Mouse (Mus musculus) hindbrain, embryonic 12.5 days (tissue): ENCODE data around the gene Ano6. TPM values are rescaled to one million over a fixed set of nuclear protein-coding genes. Genes with fewer than 3 reads are reported as not detected.

Source experiments
- ATAC-seq: fragments of 200-750 bp; cut with Nextera tagmentation; 2 replicates; pipeline ENCODE4 v1.8.0; 2017; ENCODE audit warnings: moderate TSS enrichment; ENCODE audit not compliant: low FRiP score
- H3K27ac ChIP-seq: fragments of 300-500 bp; sonication (generic); 2 replicates; pipeline ENCODE4 v1.5.1; 2016; ENCODE audit warnings: mild to moderate bottlenecking
- H3K27me3 ChIP-seq: fragments of 300-500 bp; sonication (generic); 2 replicates; pipeline ENCODE4 v1.6.1; 2016; ENCODE audit warnings: mild to moderate bottlenecking
- H3K36me3 ChIP-seq: fragments of 300-500 bp; sonication (generic); 2 replicates; pipeline ENCODE4 v1.6.1; 2016; ENCODE audit warnings: mild to moderate bottlenecking
- H3K4me1 ChIP-seq: fragments of 300-500 bp; sonication (generic); 2 replicates; pipeline ENCODE4 v1.6.1; 2016
- H3K4me2 ChIP-seq: fragments of 300-500 bp; sonication (generic); replicated peaks from 2 replicates; pipeline ENCODE4 v1.6.1; 2016; ENCODE audit warnings: mild to moderate bottlenecking
- H3K4me3 ChIP-seq: fragments of 300-500 bp; sonication (generic); 2 replicates; pipeline ENCODE4 v1.5.1; 2016; ENCODE audit warnings: mild to moderate bottlenecking
- H3K9ac ChIP-seq: fragments of 300-500 bp; sonication (generic); 2 replicates; pipeline ENCODE4 v1.6.1; 2016; ENCODE audit warnings: mild to moderate bottlenecking, moderate library complexity
- H3K9me3 ChIP-seq: fragments of 300-500 bp; sonication (generic); replicated peaks from 2 replicates; pipeline ENCODE4 v1.6.1; 2016; ENCODE audit warnings: mild to moderate bottlenecking
- WGBS: fragments of 180-500 bp; shearing (Covaris S2); methylation state at CpG from one replicate; pipeline ENCODE4 v1.1.7; 2016; 5-methylcytosine and 5-hydroxymethylcytosine counted together
- polyA plus RNA-seq: library from polyadenylated mRNA; unstranded; fragments of >200 nt; fragmentation: Nextera tagmentation; extraction: Ambion mirVana; gene quantifications from 2 replicates; pipeline ENCODE4 v1.2.1, GENCODE M21; 2016

Ano6 gene
- polyA plus RNA-seq, 1 experiment from 2014 or later = 40.7 TPM

DNA sequence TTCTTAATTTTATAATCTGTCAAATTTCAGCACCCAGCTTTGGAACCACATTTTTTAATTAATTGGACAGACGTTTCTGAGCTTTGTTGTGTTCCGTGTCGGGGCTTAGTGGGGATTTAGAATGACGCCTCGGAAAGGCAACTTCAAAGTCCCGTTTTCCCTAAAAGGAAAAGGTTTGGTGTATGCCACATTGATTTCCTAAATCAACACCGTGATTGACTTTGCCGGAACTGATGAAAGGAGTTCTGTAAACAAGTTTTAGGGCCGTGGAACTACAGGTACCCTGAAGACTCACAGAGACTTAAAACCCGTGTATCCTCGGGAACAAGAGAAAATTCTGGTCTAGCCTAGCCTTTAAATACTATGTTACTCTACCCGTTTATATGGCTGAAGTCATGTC, 107.0 kb downstream of the Ano6 start:
- H3K4me1 ChIP-seq = peaks cover 2% of the 10 kb centered on the region; the same call in 1 of the 2 replicates
- H3K4me2 ChIP-seq = no peak overlapping the region
- H3K9ac ChIP-seq = no peak overlapping the region
- no peaks in the 10 kb centered on the region for H3K9me3 ChIP-seq
- peaks cover 12% of the 10 kb centered on the region for H3K36me3 ChIP-seq
- no peaks in the 10 kb centered on the region for H3K27me3 ChIP-seq
- ATAC-seq = no peak
- no peak overlapping the region for H3K27ac ChIP-seq
- 88% methylated on average over 12 of the region's 12 CpGs for WGBS
- H3K4me3 ChIP-seq = no peak overlapping the region

DNA sequence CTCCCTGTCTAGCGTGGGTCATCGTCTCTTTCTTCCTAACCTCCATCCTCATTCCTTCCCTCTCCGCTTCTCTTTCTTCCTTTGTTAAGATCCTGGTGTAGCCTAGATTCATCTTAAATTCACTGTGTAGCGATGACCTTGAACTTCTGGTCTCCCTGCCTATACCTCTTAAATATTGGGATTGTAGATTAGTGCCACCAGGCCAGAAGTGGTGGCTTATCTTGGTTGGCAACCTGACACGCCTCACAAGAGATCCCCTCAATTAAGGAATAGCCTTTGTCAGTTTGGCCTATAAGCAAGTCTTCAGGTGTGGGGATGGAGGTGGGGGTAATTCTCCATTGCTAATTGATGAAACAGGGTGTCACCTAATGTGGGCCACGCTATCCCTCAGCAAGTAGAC, 107.8 kb downstream of the Ano6 start:
- no peaks in the 10 kb centered on the region for H3K27me3 ChIP-seq
- no peaks in the 10 kb centered on the region for H3K9me3 ChIP-seq
- H3K4me3 ChIP-seq = no peak overlapping the region
- 92% methylated on average over 6 of the region's 6 CpGs for WGBS
- H3K9ac ChIP-seq = no peak overlapping the region
- no peak for ATAC-seq
- H3K4me2 ChIP-seq = no peak overlapping the region
- peaks cover 2% of the 10 kb centered on the region; the same call in 1 of the 2 replicates for H3K4me1 ChIP-seq
- peaks cover 12% of the 10 kb centered on the region for H3K36me3 ChIP-seq
- no peak overlapping the region for H3K27ac ChIP-seq

DNA sequence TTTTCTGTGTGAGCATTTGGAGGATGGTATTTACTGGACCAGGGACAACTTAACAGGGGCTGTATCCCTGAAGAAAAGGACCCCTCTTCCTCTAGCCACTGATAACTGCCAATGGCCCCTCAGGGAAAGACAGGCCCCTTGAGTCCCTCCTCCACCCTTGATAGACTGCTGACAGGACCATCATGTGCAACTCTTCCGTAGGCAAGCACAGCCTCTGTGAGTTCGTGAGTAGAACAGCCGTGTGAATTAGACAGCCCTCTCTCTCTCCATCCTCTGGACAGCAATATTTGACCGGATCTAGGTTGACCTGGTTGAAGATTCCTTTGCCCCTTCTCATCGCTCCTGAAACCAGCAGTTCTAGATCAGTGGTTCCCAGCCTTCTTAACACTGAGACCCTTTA, 111.8 kb downstream of the Ano6 start:
- Histone ChIP-seq H3K9me3 (no peaks in the 10 kb centered on the region), H3K4me1 (0 out of 2 replicates have a peak, but pooled peaks cover 7% of the 10 kb centered on the region), H3K4me2 (no peak overlapping the region), H3K36me3 (no peaks in the 10 kb centered on the region), H3K27ac (no peak overlapping the region), H3K9ac (no peak overlapping the region), H3K4me3 (no peak overlapping the region), H3K27me3 (no peaks in the 10 kb centered on the region)
- 94% methylated on average over 5 of the region's 5 CpGs for WGBS
- no peak for ATAC-seq

DNA sequence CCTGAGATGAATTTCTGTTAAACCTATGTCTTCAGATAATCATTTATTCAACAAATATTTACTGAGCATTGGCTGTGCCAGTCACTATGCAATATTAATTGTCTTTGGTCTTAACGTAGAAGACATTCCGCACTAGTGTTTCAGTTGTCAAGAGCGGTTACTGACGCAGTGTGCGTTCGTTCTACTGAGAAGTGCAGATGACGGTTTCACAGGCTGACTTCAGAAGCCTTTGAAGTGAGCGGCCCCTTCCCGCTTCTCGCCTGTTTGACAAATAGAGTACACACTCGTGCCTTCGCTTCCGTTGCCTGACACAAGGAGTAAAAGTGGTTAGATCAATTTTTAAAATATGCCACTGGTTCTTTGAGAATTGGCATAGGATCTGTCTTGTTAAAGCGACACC, 113.6 kb downstream of the Ano6 start:
- ATAC-seq = no peak
- H3K9ac ChIP-seq = no peak overlapping the region
- no peaks in the 10 kb centered on the region for H3K27me3 ChIP-seq
- no peaks in the 10 kb centered on the region for H3K9me3 ChIP-seq
- 75% methylated on average over 14 of the region's 14 CpGs for WGBS
- H3K4me3 ChIP-seq = no peak overlapping the region
- 0 out of 2 replicates have a peak, but pooled peaks cover 7% of the 10 kb centered on the region for H3K4me1 ChIP-seq
- no peaks in the 10 kb centered on the region for H3K36me3 ChIP-seq
- H3K27ac ChIP-seq = no peak overlapping the region
- no peak overlapping the region for H3K4me2 ChIP-seq

DNA sequence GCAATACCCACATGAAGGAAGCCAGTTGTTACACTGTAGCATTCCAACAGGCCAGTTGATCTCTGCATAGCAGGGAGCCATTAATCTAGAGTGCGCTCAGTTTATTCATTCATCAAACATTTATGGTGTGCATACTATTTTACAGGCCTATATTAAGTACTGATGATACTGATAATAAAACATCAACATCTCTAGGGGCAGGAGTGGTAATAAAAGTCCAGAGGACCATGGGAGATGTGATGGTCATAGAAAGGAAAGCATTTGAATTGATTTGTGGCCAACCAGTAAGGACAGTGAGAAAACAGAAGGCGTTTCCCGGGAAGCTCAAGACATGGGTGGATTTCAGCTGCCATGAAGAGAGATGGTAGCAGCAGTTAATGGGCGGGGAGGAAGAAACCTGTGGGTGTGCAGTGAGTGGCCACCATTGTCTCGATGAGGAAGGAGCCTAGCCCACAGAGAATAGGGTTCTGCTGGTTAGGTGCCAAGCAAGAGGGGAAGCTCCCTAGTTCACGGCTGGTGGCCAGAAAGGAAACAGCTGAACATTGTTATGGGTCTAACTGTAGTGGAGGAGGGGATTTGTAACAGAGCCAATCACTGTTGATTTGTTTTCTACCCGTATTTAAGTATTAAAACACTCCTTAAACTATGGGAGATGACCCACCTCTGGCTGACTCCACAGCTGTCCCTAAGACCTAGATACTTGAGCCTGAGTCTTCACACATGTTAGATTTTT, 115.5 kb downstream of the Ano6 start:
- H3K9me3 ChIP-seq = no peaks in the 10 kb centered on the region
- no peak overlapping the region for H3K4me2 ChIP-seq
- H3K27ac ChIP-seq = no peak overlapping the region
- no peaks in the 10 kb centered on the region for H3K36me3 ChIP-seq
- no peaks in the 10 kb centered on the region for H3K27me3 ChIP-seq
- no peak overlapping the region for H3K9ac ChIP-seq
- WGBS = 85% methylated on average over 7 of the region's 7 CpGs
- no peak for ATAC-seq
- 0 out of 2 replicates have a peak, but pooled peaks cover 7% of the 10 kb centered on the region for H3K4me1 ChIP-seq
- H3K4me3 ChIP-seq = no peak overlapping the region

DNA sequence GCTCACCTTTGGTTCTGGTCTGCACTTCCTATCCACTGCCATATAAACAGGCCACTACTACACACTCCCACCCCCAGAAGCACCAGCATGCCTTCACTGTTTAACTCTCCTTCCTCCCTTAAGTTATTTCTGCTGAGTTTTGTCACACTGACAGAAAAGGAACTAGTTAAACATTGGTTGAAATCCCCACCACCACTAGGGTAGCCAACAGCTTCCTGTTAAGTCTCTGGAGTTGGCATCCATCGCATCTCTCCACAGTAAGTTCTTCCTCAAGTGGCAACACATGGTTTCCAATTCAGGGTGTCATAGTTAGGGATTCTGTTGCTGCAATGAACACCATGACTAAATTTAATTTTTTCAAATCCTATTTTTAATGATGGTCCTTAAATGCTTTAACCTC, 116.2 kb downstream of the Ano6 start:
- no peaks in the 10 kb centered on the region for H3K36me3 ChIP-seq
- ATAC-seq = no peak

DNA sequence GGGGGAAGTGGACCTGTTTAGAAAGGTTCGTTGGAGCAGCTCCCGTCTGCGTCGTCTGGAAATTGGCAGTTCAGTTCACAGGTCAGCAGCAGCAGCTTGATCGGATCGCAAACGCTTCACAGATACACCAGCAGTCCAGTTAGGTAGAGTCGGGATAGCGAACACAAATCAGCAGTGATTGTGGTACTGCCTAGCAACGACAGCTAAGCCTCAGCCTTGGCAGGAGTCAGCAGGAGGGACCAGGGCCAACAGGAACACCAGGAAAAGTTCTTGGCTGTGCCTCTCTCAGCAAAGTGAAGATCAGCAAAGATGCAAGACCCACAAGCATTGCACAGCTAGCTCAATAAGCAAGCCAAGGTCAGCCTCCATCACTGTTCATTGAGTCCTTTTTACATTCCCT, 116.7 kb downstream of the Ano6 start:
- Histone ChIP-seq H3K36me3 (no peaks in the 10 kb centered on the region), H3K27me3 (no peaks in the 10 kb centered on the region), H3K9ac (no peak overlapping the region), H3K4me2 (no peak overlapping the region), H3K4me1 (0 out of 2 replicates have a peak, but pooled peaks cover 7% of the 10 kb centered on the region), H3K4me3 (no peak overlapping the region), H3K27ac (no peak overlapping the region), H3K9me3 (no peaks in the 10 kb centered on the region)
- ATAC-seq = no peak
- WGBS = 88% methylated on average over 10 of the region's 10 CpGs

More for the DNA sequence above, 116.2 kb downstream of the Ano6 start:
- H3K9ac ChIP-seq = no peak overlapping the region
- H3K27ac ChIP-seq = no peak overlapping the region
- no peaks in the 10 kb centered on the region for H3K9me3 ChIP-seq
- WGBS = 95% methylated on average over 1 of the region's 1 CpGs
- H3K4me1 ChIP-seq = 0 out of 2 replicates have a peak, but pooled peaks cover 7% of the 10 kb centered on the region
- no peak overlapping the region for H3K4me2 ChIP-seq
- no peaks in the 10 kb centered on the region for H3K27me3 ChIP-seq
- H3K4me3 ChIP-seq = no peak overlapping the region

DNA sequence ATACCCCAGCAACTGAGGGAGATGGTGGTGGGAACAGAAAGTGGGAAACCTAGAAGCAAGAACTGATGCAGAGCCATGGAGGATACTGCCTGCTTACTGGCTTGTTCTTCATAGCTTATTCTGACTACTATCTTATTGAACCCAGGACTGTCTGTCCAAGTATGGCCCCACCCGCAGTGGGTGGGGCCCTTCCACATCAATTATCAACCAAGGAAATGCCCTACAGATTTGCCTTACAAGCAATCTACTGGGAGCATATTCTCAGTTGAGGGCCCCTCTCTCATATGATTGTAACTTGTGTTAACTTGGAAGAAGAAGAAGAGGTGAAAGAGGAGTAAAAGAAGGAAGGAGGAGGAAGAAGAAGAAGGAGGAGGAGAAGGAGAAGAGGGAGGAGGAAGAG, 117.3 kb downstream of the Ano6 start:
- Histone ChIP-seq H3K27ac (no peak overlapping the region), H3K4me1 (0 out of 2 replicates have a peak, but pooled peaks cover 7% of the 10 kb centered on the region), H3K4me3 (no peak overlapping the region), H3K9me3 (no peaks in the 10 kb centered on the region), H3K36me3 (no peaks in the 10 kb centered on the region), H3K27me3 (no peaks in the 10 kb centered on the region), H3K4me2 (no peak overlapping the region), H3K9ac (no peak overlapping the region)
- 91% methylated on average over 1 of the region's 1 CpGs for WGBS
- no peak for ATAC-seq

DNA sequence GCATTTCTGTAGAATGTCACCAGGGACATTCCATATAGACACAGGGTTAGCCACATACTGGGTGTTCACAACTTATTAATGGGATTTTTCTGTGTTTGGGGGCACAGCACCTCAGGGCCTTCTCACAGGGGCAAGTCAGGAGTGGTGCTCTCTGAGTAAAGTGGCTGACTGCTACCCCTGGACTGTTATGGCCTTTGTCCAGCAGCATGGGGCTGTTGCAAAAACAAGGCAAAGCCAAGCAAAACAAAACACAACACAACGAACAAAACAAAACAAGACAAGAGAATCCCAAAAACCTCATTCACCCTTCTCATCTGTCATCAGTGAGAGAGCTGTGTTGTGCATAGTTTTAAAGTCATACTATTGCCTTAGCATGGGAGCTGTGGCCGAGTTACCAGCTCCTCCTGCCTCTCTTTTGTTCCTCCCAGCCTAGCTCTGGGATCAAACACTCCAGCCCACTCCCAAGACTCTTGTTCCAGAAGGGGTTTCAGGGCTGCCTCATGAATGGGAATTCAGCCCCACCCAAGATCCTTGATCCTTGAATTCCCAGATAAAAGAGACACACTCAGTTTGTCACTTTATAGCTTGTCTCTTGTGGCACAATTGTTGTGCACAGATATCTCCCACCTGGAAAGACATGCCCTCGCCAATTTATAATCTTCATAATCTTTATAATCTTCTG, 119.6 kb downstream of the Ano6 start:
- Histone ChIP-seq H3K27me3 (no peaks in the 10 kb centered on the region), H3K27ac (no peak overlapping the region), H3K9ac (no peak overlapping the region), H3K4me3 (no peak overlapping the region), H3K9me3 (no peaks in the 10 kb centered on the region), H3K4me1 (no peaks in the 10 kb centered on the region), H3K36me3 (no peaks in the 10 kb centered on the region; the same call in 1 of the 2 replicates), H3K4me2 (no peak overlapping the region)
- no peak for ATAC-seq
- WGBS = 60% methylated on average over 3 of the region's 3 CpGs

DNA sequence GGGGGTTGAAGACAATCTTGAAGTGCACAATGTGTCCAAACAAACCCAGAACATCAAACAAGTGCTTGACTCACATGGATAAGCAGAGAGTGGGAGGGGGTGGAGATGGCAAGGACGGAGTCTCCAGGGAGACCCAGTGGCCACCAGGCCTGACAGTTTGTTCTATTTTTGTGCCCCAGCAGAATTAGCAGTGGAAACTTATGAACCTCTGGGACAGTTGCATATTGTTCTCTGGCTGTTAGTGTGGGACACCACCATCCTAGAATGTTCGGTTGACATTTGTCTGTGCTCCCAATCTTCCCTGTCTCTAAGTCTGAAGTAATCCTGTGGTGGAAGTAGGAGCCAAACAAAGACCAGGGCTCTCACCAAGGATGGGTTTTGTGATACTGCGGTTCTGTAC, 124.3 kb downstream of the Ano6 start:
- Histone ChIP-seq H3K4me3 (no peak overlapping the region), H3K27me3 (no peaks in the 10 kb centered on the region), H3K4me2 (no peak overlapping the region), H3K4me1 (no peaks in the 10 kb centered on the region), H3K9me3 (no peaks in the 10 kb centered on the region), H3K27ac (no peak overlapping the region), H3K9ac (no peak overlapping the region), H3K36me3 (peaks cover 6% of the 10 kb centered on the region)
- 87% methylated on average over 3 of the region's 3 CpGs for WGBS
- ATAC-seq = no peak

DNA sequence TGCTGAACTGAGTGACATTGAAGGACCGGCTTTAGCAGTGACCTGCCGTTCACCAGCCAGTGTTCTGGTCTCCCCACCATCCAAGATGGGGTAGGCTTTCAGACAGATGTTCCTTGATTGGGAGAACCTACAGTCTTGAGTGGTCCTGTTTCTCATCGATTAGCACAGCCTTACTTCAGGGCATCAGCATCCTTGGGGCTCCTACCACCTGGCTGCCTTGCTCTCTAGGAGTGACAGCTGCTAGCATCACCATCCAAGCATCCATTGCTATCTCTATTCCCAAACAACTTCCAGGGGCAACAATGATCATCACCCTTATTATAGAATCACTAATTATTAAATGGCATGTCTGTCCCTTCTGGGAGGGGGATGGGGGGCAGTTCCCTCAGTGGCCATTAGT, 124.8 kb downstream of the Ano6 start:
- ATAC-seq = no peak
- Histone ChIP-seq H3K4me2 (no peak overlapping the region), H3K9me3 (no peaks in the 10 kb centered on the region), H3K4me1 (no peaks in the 10 kb centered on the region), H3K4me3 (no peak overlapping the region), H3K27me3 (no peaks in the 10 kb centered on the region), H3K9ac (no peak overlapping the region), H3K27ac (no peak overlapping the region), H3K36me3 (peaks cover 6% of the 10 kb centered on the region)
- WGBS = 97% methylated on average over 3 of the region's 3 CpGs

DNA sequence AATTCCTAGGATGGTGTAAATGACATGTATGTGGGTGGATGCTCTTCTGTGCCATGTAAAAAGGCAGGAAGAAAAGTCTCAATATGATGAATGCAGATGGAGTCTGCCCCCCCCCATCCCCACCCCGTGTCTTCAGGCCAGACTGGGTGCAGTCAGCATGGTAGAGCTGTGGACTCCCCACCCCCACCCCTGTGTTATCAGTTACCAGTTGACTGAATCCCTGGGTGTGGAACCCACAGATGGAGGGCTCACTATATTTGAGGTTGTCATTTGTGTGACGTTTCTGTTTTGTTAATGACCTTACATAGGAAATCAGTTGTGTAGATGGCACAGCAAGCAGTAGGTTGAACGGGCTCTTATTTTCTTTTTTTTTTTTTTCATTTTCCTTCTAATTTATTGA, 126.7 kb downstream of the Ano6 start:
- Histone ChIP-seq H3K4me3 (no peak overlapping the region), H3K36me3 (peaks cover 6% of the 10 kb centered on the region), H3K9ac (no peak overlapping the region), H3K27ac (no peak overlapping the region), H3K4me2 (no peak overlapping the region), H3K27me3 (no peaks in the 10 kb centered on the region), H3K9me3 (no peaks in the 10 kb centered on the region), H3K4me1 (no peaks in the 10 kb centered on the region)
- WGBS = 89% methylated on average over 3 of the region's 3 CpGs
- no peak for ATAC-seq

DNA sequence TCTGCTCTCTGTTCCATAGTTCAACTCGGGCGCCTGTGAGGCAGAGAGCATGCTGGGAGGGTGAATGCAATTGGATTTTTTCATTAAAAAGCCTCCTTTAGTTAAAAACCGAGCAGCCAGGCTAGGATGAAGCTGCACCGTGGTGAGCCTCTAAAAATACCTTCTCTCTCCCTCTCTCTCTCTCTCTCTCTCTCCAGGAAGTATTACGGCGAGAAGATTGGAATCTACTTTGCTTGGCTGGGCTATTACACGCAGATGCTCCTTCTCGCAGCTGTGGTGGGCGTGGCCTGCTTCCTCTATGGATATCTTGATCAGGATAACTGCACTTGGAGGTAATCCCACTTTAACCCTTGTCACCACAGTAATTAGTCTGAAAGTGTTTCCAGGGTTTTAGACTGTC, 129.4 kb downstream of the Ano6 start:
- ATAC-seq = no peak
- no peak overlapping the region for H3K9ac ChIP-seq
- H3K27me3 ChIP-seq = no peaks in the 10 kb centered on the region
- whole genome bisulfite sequencing = 64% methylated on average over 9 of the region's 9 CpGs
- no peak overlapping the region for H3K4me2 ChIP-seq
- no peak overlapping the region for H3K4me3 ChIP-seq
- H3K27ac ChIP-seq = no peak overlapping the region
- H3K9me3 ChIP-seq = no peaks in the 10 kb centered on the region
- H3K4me1 ChIP-seq = no peaks in the 10 kb centered on the region
- H3K36me3 ChIP-seq = peaks cover 6% of the 10 kb centered on the region; the same call in 1 of the 2 replicates
